Mouse (Mus musculus) gastrocnemius, postnatal 10 days (tissue): ENCODE data around the gene Ston1. TPM values are rescaled to one million over a fixed set of nuclear protein-coding genes. Genes with fewer than 3 reads are reported as not detected.
A peak's percentile ranks its signal among the peaks of the same experiment; 100 is the strongest.

ENCODE experiments used
- DNase-seq: peaks from one replicate; pipeline ENCODE4 v3.0.0; 2021; ENCODE audit warnings: mixed read lengths
- long read RNA-seq, 2 experiments: library from polyadenylated mRNA; stranded (forward); transcript quantifications; one replicate each; pipeline ENCODE4 v2.0.0; 2021
- total RNA-seq, 2 experiments: library from RNA; stranded (reverse); gene quantifications; 2 replicates each; pipeline ENCODE4 v1.2.3; 2021

Gene Ston1
- total RNA-seq = 10 to 100 TPM; 14.8 to 15.2 TPM
- long read RNA-seq, experiment 1, partial matches to known transcripts = 1 of 1 reads
- long read RNA-seq, experiment 1, other reads (novel, unspliced or antisense) = 0 of 1 reads
- long read RNA-seq, experiment 2, partial matches to known transcripts = 1 of 2 reads
- long read RNA-seq, experiment 2, other reads (novel, unspliced or antisense) = 1 of 2 reads

DNA sequence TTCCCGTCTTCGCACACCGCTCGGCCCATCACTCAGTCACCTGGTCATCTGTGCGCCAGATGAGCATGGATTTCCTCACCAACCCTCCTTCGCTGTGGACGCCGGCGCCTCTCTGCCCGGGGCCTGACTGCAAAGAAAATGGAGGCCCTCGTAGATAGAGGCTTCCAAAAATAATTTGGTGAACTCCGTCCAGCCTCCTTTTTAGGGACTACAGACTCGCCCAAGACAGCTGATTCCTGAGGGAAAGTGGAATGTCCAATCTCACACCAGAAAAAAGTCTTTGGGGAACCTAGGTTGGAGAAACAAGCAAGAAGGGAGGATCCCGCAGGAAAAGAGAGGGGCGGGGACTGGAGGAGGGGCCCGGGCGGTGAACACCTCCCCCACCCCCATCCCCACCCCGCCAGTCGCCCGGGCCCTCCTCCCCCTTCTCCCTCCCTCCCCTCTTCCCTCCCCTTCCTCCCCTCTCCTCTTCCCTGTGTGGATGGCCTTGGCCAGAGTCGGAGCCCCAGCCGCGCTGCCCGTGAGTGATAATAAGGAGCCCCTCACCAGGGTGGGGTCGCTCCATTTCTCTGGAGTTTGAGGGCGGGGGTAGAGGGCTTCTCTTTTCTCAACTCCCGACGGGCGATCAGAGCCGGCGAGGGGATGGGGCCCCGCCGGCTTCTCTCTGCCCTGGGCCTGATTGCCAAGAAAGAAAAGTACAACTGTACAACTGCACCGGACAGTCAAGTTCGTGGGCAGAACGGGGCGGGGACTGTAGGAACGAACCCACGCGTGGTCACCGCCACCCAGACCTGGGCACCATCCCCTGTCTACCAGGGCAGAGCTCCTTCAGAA lies at the start of gene Ston1:
Gene Ston1 (plus strand): TSS at position 463 of the 834 bp plus-strand sequence.
- peak; percentile 74 for DNase-seq

DNA sequence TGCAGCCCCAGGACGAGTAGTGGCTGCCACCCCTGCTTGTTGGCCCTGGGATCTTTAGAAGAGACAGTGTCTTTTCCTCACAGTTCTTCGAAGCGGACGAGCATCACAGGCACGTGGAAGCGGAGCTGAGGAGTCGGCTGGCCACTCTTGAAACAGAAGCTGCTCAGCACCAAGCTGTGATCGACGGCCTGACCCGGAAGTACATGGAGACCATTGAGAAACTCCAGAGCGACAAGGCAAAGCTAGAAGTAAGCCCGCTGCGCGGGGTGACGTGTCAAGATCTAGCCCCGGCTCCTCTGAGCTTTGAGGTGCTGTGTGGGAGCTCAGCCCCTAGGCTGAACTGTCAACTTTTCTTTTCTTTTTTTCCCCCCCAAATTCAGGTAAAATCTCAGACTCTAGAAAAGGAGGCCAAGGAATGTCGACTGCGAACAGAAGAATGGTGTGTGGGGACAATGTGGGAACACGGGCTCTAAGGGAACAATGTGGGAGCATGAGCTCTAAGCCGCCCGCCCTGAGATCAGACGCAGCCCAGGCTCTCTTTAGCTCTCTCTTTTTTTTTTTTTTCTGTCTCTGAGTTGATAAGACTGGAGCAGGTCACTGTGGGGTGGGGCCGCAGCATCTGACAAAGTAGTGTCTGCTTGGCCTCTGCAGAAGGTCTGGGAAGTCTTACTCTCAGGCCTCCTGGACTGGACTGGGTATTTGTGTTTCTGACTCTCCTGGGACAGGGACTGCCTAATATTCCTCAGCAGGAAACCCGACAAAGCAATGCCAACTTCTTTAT lies 47.9 kb upstream of the Ston1 start:
- no peak for DNase-seq

DNA sequence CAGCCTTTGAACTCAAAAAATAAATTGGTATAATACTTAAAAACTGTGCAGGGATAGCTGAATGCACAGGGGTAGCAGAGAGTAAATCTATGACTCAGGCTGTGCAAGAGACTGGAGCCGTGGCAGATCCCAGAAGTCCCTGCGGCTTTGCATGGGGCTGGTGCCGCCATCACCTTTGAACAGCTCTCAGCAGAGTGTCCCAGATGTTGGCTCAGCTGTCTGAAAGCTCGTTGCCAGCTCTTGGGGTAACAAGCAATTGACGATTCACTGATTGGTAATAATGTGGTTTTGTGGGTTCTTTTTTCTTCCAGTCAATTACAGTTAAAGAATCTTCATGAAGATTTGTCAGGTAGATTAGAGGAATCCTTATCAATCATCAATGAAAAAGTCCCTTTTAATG lies 47.1 kb upstream of the Ston1 start:
- no peak for DNase-seq

DNA sequence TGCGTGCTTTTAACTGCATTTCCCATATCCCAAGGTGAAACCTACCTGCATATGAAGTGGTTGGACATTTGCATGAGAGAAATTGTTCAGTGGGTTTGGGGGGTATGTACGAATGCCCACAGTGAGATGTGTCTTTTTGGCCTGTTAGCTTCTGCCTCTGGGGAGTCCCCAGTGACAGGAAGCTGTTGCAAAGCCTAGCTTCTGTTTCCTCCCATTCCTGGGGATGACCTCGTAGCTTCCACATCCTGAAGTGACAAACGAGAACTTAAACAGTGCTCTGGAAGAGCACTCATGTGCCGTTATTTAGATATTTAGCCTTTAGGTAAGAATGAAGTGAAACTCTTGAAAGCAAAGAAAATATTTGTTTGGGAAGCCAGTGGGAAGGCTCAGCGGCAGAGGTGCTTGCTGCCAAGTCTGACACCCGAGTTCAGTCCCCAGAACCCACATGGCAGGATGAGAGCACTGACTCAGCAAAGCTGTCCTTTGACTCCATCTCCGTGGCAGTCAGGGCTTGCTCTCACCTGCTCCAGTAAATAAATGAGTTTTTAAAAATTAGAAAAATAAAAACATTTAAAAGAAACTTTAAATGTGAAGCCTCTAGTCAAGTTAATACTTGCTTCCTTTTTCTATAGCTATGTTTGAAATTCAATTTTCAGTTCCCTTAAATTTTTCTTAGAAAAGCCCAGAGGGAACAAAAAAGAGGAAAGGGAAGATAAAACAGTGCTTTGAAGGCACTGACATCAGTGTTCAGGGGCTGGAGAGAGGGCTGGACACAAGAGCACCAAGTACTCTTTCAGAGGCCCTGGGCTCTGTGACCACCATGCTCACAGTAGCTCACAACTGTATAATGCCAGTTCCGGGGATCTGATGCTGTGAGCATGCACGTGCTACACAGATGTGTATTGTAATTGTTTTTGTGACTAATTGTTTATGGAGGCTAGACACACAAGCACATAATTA lies 46.2 kb upstream of the Ston1 start:
- no peak for DNase-seq

DNA sequence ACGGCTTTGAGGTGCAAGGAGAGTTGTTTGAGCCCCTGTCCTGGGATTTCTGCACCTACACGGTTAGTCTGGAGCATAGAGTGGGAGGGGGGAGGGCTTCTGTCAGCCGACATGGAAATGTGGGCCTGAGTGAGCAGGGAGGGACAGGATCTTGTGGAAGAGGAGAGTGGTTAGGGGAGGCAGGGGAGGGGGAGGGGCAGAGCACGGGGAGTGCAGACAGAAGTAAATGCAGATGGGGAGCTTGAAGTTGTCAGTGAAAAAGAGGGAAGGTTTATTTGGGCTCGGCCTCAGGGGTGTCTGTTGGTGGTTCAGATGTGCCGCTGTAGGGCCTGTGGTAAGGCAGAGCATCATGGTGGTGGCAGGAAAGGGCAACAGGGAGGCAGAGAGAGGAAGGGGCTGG lies 44.9 kb upstream of the Ston1 start:
- no peak for DNase-seq

DNA sequence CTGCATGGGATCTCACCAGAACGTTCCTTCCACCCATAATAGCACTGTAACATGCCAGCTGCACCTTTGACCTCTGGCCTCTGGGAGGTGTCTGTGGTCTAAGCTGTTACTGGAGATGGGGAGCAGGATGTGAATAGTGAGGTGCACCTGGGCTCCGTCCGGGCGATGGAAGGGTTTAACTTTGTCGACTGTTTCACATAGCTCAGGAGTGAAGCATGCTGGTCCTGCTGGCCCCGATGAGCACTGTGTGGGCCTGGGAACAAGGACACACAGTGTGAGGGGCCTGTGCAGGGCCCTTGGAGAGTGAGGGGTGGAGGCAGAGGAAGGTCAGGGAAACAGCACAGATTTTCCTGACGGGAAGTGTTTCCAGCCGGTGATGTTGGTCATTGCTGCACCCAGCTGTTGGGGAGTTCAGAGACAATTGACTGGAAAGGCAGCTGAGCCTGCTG lies 44.5 kb upstream of the Ston1 start:
- DNase-seq = no peak

DNA sequence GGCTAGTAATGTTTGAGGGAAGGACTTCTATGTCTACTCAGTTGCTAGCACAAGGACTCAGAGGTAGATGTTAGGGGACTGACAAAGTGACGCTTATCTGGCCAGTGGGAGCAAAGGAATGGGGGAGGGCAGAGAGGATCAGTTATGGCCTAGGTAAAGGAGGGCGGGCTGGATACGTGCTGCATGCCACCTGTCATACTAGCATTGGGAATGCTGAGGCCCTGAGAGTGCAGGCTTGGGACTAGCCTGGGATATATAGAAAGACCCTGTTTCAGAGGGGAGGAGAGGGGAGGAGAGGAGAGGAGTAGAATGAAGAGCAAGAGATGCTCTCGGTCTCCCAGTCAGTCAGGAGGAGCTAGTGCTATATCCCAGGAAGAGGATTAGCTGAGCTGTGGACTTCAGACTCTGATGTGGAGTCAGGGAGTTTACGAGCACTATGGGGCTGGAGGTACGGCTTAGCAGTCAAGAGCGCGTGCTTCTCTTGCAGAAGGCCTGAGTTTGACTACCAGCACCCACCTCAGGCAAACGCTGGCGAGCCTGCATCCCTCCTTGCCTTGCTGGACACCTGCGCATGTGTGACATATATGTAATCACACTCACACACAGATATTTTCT lies 43.9 kb upstream of the Ston1 start:
- no peak for DNase-seq

DNA sequence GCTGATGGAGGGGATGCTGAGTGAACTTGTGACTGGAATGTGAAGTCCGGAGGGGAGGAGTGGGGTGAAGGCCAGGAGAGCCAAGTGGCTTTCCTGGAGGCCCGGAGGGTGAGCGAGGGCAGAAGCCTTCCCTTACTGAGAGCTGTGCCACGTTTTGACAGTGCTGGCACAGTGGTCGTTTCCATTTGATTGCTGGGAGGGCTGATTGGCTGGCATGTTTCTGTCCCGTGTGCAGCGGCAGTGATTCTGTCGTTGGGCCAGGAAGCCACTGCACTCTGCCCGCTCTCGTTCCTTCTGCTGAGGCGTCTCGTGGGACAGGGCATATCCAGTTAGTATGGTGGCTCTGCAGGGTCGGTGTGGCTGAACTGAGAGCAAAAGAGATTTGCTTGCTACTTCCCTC lies 41.3 kb upstream of the Ston1 start:
- no peak for DNase-seq

DNA sequence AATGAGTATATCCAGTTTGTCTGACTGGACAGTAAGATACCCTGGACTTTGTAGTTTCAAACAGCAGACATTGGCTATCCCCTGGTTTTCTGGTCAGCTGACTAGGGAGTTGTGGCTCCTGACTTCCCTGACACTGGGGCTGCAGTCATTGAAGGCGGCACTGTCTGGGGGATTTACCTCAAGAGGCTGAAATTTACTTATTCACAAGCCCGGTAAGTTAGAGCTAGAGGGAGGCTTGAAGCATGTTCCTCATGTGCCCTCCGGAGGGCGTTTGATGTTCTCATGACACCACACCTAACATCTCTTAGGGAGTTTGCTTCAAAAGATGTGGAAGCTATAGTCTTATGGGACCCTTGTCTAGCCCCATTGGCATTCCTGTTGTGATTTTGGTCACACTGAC lies 40.8 kb upstream of the Ston1 start:
- DNase-seq = no peak

DNA sequence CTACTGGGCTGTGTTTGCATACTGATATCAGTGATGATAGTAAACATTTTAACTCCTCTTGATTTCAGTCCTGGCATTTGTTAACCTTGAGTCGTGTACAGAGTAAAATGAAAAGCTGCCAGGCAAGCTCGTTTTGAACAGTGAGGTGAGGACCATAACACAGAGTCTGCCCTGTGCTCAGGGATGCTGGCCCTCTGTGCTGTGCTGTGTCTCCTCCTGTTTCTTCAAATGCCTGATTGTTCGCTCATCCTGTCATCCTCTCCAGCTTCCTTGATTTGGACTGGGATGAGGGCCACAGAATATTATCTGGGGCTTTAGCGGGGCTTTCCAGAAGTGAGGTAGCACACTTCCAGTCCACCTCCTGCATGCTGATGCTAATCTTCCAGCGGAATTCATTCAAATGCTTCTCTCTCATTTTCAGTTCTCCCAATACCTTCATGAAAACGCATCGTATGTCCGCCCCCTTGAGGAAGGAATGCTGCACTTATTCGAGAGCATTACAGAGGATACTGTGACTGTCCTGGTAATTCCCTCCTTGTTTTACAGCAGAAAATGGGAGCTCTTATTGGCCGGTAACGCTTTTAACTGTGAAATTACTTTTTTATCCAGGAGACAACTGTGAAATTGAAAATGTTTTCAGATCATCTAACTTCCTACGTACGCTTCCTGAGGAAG lies 39.2 kb upstream of the Ston1 start:
- DNase-seq = peak; percentile 79

DNA sequence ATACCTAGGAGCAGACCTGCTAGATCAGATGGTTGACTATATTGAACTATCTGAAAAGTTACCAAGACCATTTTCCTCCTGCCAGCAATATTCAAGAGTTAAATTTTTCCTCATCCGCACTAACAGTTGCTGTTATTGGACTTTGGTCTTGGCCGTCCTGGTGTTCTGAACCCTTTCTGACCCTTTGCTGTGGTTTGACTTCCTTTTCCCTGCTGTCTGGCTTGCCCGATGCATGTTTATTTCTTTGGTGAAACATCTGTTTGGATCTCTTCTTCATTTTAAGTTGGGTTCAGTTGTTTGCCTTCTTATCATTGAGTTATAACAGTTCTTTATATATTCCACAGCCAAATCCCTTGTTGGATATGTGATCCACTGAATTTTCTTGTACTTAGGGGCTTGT lies 33.9 kb upstream of the Ston1 start:
- DNase-seq = no peak

DNA sequence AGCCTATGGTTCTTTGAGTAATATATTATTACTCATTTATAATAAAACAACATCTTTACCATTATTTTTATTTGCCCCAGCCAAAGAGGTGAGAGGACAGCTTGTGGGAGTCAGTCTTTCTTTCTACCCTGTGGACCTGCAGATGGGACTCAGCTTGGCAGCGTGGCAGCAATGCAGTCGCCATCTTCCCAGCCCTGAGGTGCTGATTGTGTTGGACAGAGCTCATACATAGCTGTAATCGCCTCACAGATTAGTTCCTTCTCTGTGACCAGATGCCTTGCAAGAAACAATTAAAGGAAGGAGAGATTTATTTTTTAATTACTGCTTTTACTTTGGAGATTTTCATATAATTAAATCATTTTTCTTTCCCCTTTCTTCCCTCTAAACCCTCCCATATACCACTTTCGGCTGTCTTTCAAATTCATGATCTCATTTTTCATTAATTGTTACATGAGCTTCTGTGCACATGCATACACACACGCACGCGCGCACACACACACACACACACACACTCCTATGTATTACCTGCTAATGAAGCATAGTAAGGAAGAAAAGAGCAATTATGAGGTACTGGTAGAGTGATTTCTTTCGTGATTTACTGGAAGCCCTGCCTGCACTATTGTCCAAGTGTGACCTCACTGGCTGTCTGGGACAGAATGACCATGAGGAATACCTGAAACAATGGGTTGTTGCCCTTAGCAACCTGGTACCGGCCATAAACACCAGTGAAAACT lies 27.5 kb upstream of the Ston1 start:
- DNase-seq = no peak

DNA sequence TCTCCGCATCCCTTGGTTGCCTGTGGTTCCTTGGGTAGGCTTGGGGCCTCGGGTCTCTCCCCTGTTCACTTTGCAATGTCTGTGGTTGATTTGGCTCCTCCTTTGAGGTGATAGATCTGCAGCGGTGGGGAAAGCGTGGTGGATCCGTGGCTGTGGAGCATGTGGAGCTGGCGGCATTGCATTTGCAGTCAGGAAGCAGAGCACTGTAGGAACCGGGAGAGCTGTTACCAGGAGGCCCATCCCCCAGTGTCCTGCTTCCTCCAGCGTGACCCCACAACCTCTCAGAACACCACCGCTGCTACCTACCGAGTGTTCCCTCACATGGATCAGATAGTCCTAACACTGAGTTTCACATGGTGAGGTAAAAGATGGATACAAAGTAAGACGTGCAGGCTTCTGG lies 26.7 kb upstream of the Ston1 start:
- DNase-seq = no peak

DNA sequence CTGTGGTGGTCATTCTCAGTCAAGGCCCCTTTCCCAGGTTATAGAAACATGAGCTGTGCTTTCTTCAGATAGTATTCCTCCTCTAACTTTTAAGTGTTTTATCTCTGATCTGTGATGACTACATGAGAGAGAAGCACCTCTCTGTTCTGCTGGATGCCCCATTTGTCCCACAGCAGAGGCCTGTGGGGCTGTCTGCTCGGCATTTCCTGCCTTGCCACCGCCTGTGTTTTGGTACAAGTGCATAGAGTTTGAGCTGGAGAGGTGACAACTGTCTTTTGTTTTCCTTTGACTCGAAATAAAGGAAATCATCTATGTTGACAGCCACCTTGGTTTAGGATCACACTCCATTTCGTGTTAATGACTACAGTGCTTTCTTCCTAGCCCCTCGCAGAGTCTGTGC lies 22.7 kb upstream of the Ston1 start:
- DNase-seq = no peak

DNA sequence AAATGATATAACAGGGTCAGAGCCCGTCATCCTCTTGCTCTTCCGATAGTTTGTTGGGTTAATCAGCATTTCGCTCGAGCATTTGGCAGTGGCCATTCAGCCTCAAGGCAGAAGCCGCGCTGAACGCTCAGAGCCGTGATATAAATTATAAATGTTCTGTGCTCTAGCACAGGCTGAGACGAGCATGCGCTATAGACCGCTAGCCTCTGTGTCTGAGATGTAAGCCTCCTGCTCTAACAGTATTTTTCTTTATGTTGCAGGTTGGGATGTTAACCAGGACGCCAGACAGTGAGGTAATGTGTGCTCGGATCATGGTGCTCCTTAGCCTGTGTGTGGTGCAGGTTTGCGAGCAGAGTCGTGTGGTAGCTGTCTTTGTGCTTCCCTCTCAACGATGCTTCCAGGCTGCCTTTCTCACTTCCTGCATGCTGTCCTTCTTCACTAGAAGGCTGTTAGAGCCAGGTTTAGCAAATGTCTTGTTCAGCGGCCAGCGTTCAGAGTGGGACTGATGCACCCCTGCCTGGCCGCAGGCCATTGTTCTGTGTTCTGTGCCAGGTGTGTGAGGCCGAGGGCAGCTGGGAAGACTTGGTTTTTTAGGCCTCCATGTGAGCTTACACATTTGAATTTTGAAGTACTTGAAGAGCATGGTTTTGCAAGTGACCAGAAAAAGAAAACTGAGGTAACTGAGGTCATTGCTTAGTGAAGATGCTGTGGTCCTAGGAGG lies 18.8 kb upstream of the Ston1 start:
- no peak for DNase-seq

DNA sequence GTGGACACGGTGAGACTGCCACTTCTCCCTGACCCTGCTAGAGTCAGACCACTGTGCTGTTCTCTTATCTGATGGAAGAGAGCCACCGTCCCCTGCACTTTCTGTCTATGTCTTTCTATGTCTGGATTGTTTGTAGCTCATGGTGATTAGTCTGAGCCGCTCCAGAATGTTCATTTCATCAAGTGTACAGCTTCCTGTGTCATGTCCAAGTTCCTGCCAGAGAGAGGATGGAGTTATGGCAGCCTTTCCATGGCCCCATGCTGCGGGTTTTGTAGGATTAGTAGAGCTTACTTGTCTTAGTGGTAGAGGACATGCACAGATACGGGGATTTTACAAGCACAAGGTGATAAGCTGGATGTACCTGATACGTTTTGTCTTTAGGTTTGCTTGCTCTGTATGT lies 16.9 kb upstream of the Ston1 start:
- no peak for DNase-seq

DNA sequence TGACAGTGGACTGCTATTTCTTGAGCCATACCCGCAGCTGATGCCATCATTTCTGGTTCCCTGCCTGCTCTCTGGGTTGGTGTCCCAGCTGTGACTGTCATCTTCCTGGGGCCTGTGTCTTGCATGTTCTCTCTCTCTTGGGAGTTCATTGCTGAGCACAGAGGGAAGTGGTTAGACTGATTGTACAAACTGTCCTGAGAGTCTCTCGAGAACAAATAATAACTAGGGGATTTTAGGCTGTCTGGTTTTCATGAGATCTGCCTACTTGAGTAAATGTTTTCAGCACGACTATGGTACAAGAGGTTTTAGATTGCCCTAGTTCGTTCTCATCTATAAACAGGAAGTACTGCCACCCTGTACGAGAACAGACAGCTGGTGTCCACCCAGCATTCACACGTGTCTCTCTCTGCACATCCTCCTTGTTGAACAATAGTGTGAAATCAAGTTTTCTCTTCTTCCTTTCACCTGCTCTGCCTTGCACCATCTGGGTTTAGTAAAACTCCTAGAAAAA lies 15.9 kb upstream of the Ston1 start:
- DNase-seq = no peak

DNA sequence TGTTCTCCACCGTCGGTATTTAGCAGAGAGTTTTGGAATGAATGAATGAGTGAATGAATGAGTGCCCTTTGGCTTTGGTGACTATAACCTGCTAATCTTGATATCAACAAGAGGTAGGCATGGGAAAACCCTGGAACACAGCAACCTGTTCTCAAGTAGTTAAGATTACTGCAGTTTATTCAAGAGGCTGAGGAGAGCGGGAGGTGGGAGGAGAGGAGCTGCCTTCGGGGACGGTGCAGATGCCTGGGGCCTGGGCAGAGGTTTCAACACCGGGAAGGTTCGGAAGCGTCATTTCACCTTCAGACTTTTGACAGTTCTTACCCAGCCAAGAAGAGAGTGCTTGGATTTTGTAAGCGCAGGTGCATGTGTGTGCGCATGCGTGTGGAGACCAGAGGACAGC lies 14.5 kb upstream of the Ston1 start:
- no peak for DNase-seq

DNA sequence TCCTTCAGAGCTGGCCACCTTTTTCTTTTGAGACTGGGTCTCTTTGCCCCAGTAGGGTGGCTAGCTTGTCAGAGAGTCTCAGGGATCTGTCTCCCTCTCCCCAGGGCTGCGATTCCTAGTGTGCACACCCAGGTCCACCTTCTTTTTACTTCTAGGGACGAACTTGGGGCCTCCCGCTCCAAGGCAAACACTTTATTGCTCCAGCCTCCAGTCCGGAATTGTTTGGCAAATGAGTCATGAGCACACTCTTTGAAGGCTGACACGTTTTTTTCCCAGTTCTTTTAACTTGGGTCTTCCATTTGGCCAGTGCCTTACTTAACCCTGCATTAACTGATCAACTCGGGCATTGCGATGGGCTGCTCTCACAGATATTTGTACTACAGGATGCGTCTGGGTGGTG lies 14.1 kb upstream of the Ston1 start:
- no peak for DNase-seq
